Mouse (Mus musculus): ENCODE measurements at regions not wholly inside any gene's neighbourhood (a gene's known extent, or its start where the extent isn't known, plus 50 kb on each side); places are given as distances from the start of the nearest gene placed in this dataset.

DNA sequence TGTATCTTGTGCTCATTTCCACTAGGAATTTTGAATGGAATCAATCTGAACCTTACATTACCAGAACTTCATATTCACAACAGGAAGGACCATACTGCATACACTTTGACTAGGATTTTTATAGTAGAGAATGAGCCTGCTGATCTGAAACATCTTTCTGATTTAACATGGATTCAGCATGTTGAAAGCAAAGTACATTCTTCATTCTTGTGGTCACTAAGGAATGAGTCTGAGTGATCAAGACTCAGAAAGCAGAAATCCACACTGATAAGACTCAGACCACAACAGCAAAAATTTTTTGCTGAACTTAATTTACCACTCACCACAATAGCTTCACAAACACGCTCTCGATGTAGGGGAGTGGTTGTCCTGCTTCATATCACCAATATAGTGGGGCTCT lies 309.2 kb upstream of the Nectin3 start:
- DNase-seq: no peak

DNA sequence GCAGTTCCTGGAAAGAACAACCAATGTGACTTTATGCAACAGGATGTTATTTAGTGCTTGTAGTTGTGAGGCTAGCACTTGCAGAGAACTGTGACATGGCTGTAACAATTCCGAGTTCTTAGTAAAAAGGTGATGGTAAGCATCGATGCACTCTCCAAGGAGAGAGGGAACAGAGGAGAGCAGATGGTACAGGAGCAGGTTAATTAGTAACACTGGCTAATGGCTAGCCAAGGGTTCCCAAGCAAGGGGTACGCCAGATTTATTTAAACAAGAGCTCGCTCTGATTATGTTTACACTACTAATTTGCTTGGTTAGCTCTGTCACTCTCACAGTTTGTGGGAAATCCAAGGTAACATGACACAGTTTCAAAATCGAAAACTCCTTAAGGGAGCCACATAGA lies 278.0 kb upstream of the Nectin3 start:
- no peak for DNase-seq

DNA sequence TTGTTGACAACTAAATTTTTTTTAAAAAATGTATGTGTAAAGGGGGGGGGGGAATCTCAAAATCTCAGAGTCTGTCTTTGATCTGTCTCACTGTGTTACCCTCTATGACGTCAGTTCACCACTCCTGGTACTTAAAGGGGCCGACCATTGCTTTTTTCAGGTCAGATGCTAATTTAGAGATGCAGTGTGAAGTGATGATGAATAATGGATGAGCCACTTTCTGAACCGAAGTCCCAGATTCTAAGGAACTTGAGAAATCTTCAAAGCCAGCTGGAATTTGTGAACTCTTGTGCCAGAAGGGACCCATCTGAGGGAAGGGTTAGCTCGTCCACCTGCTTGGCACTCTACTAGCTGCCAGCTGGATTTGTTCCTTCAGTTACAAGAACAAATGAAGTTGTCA lies 271.1 kb upstream of the Nectin3 start:
- DNase-seq: no peak

DNA sequence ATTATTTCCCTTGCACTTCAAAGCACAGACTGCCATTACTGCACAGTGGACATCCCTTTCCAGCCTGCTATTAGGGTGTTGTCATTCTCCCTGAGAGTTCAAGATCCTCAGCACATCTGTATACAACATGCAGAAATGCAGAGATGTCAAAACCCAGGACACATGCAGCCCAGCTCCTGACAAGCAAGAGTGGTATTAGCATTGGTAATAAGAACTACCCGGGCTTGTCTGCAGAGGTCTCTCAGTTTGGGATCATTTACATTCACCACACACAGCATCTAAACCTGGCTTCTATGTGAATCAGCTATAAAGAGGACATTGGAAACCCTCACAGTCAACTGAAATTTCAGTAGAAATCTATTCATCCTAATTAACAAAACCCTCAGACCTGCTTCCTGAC lies 270.1 kb upstream of the Nectin3 start:
- DNase-seq: no peak

DNA sequence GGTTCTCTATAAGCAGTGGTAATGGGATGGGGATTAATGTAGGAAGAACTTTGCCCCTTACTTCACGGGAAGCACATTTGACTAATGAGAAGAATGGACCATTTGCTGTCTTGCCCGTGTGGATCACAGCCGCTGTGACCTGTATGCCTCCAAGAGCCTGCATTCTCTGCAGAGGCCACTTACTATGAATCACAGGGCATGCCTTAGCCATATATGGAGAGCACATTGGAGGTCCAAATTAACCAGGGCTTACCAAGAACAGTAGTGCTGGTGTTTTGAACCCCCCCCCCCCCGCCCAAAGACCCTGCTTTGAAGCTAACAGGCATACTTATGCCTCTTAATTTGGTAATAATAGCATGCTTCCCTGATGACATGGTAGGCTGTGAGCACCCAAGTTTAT lies 236.8 kb upstream of the Nectin3 start:
- DNase-seq: no peak

DNA sequence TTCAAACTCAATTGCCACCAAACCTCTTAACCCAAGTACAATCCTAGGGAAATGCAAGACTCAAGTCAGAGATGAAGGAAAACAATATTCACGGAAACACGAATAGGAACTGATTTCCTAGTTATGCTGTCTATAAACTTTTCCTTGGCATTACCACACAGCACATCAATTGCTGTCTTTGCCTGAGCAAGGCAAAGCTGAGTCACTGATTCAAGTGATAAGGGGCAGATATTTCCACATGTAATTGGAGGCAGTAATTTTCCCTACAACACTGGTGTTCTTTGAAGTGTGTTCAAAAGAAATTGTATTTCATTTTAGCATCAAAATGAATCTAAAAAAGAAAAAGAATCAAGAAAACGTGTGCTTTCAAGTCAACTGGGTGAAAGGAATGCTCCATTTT lies 230.1 kb upstream of the Nectin3 start:
- no peak for DNase-seq

DNA sequence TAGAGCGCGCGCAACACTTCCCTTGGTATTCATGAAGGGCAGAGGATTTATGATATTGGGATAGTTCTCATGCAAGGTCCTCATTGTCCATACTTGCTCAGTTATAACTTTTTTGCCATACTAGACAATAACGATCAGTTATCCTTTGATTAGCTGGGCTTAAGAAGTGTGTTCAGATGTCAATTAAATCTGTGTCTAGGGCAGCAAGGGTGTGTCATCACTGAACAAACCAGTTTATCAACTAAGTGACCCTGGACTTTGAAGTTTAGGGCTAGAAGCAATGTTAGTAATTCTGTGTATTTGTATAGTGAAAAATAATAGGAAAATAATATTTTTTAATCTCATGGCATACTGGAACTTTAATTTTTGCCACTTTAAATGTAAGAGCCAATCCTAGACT lies 225.3 kb upstream of the Nectin3 start:
- no peak for DNase-seq

DNA sequence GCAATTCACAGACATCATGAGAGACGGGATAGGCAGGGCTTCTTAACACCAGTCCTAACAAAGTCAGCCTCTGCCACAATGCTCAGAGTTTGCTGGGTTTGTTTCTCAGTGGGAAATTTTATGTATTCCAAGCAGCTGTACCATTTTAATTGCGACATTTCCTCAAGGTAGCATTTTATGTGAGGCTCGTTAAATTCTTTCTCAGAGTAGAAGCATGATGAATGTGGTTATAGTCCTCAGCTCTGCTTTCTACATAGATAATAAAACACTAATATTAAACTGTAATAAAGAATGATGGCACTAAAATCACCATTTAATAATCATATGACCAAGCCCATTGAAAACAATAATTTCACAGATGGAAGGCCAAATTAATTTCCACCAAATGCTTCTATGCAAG lies 181.5 kb upstream of the Nectin3 start:
- DNase-seq: no peak

DNA sequence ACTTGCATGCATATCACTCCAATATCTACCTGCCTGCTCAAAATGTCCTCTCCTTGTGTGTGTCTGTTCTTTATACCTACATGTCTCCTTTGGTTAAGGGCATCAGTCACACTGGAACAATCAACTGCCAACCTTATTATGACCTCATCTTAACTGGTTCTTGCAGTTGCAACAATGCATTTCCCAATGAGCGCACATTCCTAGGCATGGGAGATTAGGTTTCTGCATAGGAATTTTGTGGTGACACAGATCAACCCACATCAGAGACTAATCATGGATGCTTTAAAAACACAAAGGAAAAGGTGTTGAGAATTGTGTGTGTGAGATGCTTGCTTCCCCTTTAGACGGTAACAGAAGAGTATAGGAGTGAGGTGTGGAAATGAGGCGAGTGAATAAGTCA lies 171.3 kb upstream of the Nectin3 start:
- no peak for DNase-seq

DNA sequence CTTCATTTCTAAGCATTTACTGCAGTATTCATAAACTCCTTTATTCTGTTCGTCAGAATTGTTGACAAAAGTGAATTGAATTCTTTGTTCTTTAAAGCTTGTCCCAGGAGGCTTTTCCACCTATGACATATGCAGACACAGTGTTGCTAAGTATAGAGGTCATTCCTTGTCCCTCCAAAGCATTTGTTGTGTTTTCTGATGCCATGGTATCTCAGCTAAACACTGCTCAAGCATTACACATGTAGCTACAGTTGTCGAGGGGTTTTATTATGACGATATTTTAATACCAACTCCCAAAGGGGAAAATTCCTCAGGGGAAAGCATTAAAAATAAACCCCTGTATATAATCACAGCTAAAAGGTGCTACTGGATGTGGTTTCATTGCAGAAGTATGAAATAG lies 167.2 kb upstream of the Nectin3 start:
- DNase-seq: no peak

DNA sequence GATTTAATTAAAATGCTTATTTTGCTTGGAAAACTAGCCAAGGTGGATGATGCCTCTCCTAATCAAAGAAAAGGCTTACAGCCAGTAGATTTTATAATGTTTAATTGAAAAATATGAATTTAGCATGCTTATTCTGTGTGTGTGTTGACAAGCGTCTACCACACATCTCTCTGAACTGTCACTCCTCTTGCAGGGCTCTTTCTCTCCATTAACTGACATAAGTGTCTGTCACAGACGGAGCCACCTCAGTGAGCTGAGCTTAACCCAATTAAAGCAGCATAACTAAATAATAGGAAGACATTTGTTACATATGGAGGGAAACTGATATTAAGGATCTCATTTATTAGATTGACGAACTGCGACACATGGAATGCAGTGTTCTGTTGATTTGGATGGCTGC lies 164.7 kb upstream of the Nectin3 start:
- DNase-seq: no peak

DNA sequence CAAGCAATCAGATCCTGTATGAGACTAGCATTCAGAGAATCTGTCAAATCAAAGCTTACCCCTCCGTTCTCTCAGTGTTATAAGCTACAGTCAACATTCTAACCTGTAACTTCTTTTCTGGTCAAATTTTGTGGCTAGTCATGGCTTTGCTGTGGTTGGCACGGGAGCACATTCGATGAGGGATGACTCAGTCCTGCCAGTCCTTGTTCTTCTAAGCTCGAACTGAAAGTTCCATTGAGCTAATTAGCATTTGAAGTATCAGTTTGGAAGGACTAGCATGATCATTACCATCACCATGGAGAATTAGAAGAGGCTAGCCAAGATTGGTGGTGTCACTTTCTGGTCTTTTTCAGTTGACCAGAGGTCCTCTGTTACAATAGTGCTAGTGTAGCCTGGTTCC lies 156.7 kb upstream of the Nectin3 start:
- no peak for DNase-seq

DNA sequence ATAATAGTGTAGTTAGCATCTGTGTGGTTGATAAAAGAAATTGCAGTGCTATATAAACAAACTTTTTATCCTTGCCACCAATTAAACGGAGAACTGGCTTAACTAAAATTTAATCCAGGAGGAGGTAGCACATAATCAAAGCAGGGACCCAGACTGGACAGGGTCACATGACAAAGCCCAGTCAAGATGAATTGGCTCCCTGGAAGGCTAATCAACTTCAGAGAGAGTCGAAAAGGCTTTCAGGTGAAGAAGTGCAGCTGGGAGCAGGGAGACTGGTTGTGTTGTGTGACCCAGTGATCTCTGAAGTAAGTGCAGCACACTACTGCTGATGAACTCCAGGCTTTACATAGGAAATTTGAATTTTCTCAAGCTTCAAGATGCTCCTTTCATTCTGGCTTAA lies 127.5 kb upstream of the Nectin3 start:
- no peak for DNase-seq

DNA sequence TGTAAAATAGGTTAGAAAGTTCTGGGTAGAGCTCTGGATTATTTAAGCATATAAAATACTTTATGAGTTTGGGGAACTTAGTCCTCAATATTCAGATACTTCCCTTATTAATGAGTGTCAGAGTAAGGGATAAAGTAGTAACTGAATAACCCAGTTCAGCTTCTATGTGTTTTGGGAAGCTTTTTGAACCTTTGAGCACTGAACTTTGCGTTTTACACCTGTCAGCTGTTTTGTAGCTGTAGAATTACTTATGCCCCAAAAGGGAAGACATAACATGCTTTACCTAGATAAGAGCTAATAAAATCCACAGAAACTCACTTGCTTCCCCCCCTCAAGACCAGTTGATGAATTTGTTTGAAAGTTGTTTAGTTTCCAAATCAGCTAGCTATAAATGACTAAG lies 124.9 kb upstream of the Nectin3 start:
- no peak for DNase-seq

DNA sequence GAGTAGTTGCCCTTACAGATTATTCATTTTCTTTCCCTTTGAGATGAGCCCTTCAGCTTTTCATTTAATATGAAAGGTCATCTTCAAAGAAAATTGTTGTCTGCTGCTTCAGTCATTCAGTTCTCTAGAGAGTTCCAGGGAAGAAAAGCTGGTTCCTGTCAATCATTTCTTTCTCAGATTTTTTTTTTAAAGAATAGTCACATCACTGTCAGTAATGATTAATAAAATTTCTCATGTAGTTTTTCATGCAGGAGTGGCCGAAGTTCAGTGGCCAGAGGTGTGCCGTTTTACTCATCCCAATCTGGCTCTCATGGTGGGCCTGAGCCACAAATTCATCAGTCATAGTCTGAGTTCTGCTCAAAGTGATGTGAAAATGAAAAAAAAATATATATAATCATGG lies 121.5 kb upstream of the Nectin3 start:
- DNase-seq: no peak

DNA sequence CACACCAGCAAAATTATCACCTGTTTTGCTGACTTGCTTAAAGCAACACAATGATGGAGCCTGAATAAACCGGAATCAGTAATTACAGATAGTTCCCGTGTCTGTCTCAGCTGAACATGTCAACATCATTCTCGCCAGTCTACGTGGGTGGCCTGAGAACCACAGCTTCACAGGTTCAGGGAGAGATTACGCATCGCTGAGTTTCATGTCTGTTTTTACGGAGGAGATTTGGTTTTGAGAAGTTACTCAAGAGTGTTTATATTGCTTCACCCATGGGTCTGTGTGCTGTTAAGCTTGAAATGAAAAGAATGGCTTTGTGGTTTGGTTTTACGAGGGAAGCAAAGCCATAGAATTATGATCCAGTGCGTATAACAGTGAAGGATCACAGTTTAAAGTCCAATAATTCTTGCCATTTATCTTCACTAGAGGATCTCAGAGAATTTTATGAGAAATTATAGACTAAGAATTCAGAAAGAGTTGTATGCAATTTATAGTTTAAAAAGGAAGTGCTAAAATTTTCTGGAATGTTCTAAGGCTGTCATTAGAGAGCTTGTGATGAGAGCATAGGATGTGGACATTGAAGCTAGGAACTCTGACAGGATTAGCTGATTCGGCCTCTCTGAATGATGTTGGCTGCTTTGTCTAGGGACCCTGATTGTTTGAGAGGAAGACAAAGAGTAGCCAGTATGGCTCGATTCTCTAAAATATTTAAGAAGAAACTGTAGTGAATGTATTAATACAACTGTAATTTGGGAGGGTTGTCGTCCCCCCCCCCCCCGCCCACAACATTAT lies 119.4 kb upstream of the Nectin3 start:
- DNase-seq: no peak

DNA sequence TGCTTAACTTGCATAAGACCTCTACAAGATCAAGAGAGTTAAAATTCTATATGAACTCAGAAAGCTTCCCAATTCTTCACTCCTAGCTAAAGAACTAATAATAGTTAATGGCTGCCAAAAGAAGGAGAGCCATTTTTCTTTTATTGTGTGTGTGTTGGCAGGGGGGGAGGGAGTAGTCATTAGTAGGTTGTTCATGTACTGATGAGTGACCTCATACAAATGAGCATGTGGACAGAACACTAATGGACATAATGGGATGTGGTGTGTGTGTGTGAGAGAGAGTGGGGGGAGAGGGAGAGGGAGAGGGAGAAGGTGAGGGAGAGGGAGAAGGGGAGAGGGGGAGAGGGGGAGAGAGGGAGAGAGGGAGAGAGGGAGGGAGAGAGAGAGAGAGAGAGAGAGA lies 118.3 kb upstream of the Nectin3 start:
- no peak for DNase-seq

DNA sequence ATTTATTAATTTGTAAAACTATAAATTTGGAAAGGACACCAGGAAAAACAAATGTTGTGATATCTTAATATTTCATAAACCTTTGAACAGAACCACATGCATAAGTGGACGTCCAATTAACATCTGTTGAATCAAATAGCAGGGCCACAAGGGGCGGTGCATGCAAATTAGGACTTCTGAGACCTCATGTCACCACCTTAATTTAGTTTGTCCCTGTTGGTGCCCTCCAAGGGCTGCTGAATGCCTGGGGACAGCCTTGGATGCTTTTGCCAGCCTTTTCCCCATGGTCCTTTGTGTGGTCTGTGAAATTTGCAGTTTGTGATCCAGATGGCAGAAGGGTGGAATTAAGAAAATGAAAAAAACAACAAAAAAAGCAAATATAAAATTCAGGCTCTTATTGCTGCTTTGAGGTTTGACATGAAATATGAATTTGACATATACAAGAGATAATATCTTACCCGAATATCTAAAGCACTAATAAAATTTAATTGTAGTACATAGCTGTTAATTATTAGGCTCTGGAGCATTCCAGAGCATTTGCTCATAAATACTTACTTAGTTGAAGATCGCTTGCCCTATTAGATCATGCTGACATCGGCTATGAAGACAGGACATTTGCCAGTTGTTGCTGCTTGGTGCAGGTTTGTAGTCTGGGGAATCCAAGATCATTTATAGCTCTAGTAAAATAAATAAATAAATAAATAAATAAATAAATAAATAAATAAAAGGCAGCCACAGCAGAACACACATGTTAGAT lies 114.9 kb upstream of the Nectin3 start:
- DNase-seq: no peak

DNA sequence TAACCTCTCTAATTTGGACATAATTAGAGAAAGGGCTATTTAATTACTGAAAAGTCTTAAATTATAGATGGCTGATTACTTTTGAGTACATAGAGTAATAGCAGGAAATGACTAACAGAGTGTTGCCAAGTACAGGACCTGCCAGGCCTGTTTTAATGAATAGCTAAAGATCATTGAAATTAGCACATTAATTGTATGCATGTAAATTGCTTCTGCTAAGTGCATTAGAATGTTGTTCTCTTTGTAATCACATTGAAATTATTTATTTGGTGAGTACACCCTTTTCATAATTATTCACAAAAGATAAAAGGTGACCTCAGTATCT lies 107.5 kb upstream of the Nectin3 start:
- no peak for DNase-seq

DNA sequence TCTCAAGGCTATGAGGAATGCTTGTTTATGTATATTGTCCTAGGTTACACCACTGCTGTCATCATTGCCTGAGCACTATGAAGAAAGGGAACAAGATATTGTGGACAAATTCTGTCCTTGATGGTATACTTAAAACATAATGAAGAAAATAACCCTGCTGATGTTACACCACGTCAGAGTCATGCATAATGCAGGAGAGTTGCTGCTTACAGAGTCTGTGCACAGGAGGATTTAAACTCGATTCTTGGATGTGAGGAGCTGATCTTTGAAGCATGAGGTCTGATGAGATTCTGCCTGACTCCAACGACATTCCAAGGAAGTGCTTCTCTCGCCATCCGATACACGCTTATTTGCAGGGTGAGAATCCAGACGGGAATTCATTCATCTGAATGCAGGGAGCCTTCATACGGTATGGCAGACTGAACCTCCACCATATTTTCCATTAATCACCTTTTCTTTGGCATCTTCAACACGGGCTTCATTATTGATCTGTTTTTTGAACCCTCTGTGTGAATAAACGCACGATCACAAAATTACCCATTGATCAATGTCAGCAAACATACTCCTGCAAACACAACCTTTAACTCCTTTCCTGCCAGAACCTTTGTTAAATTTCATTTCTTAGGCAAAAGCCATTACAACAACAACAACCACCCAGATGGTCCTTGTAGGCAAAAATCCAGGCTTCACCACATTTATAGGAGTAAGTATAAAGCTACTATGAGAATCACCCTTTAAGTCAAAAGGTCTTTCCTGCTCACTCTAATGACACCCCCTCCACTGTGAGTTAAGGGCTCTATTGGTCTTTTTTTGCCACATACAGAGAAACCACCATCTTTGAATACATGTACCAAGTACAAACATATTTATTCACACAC lies 106.9 kb upstream of the Nectin3 start:
- DNase-seq: no peak

DNA sequence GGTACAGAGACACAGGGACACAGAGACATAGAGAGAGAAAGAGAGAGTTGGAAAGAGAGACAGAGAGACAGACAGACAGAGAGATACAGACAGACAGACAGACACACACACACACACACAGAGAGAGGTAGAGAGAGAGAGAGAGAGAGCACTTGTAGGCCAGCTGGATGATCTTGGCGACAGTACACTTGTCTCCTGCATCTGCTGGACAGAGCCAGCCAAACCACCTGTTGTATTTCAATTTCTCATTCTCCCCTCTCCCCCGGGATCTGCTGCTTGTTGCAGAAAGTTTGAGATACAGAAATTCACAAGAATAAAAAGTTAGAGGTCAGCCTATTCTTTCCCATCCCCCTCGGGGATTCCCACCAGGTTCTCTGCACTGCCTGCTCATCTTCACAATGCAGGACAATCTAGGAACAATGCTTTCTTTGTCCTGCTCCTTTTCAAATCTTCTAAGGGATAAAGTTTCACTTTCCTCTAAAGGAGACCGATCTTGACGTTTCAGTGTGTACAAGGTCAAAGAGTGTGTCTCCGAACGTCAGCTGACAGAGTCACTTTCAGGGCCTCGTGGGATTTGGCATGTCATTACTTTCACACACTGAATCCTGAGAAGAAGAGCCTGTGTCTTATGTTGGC lies 94.4 kb upstream of the Nectin3 start:
- DNase-seq: no peak

DNA sequence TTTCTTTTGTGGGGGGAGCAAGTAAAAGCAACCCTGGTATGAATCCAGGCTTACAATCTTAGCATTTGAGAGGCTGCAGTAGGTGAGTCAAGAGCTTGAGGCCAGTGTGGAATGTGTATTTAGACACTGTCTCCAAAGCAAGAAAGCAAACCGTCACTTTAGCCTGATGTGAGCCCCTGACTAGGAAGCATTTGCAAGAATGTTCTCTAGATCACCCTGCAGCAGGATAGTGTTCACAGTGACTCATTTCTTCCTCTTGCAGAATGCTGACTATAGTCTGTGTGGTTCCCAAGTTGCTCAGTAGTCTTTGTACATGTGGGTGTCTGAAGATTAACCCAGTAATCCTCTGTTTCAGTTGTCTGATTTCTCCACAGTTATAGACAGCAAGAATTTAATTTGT lies 88.7 kb upstream of the Nectin3 start:
- no peak for DNase-seq

DNA sequence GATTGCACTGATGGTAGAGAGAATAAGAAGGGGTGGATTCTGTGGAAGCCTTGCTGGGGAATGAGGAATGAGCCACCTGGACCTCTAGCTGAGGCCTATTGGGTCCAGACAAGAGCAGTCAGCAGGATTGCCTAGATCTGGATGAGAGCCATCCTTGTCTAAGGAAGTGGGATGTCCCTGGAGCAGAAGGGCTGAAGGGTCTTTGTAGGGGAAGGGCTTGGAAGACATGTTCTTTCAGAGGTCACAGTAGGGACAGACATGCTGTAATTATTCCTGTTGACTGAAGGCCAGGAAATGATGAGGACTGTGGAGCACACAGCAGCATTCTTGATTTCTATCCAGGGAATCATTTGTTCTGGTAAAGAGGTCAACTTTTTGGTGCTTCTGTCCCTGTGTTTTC lies 86.2 kb upstream of the Nectin3 start:
- peak; percentile 8 for DNase-seq
